Mouse (Mus musculus) hematopoietic stem cell, adult 5-6 weeks (primary cell): ENCODE results near the gene Crim1. TPM values are rescaled to one million over a fixed set of nuclear protein-coding genes. Genes with fewer than 3 reads are reported as not detected.
A peak's percentile ranks its signal among the peaks of the same experiment; 100 is the strongest.
"Not testable (repeated sequence)": the region's sequence is repeated elsewhere in the genome, so short reads cannot be mapped to it uniquely, and the experiment has no call there.

Experiments used
- ATAC-seq, 2 experiments: fragments of 125-278 bp in 1 of 2; replicated peaks in 1 of 2; 2 replicates each; pipeline ENCODE4 v1.8.0; 2016 to 2017; ENCODE audit warnings: inconsistent platforms in 2 of 2, mild to moderate bottlenecking in 2 of 2, moderate number of reproducible peaks in 2 of 2, low read depth in 1 of 2, moderate TSS enrichment in 1 of 2; ENCODE audit not compliant: low FRiP score in 2 of 2, poor library complexity in 2 of 2, severe bottlenecking in 2 of 2, insufficient read depth in 1 of 2, low TSS enrichment in 1 of 2
- total RNA-seq: library from RNA; stranded (forward); fragments of 172-1452, 232-1000 nt; gene quantifications from 2 replicates; pipeline ENCODE4 v1.2.3, GENCODE M21; 2017

Gene Crim1
- total RNA-seq, 1 experiment from 2014 or later, result 16.9 TPM

DNA sequence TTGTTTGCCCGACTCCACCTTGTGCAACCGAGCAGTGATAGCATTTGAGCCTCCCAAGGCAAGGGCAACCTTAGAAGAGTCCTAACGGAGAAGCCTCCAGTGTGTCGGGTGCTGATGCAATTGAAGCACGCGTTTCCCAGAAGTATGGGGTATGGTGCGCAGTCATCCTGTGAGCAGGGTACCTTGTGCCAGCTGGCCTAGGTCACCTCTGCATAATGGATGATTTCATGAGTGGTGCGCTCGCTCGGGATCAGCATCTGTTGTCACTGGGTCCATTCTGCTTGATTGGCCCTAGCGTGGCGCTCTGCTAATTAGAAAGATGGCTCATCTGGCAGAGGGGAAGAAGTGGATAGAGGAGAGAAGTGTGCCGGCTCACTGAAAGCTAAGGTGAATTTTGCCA is 37.9 kb downstream of the Crim1 start:
- ATAC-seq, result no peak

DNA sequence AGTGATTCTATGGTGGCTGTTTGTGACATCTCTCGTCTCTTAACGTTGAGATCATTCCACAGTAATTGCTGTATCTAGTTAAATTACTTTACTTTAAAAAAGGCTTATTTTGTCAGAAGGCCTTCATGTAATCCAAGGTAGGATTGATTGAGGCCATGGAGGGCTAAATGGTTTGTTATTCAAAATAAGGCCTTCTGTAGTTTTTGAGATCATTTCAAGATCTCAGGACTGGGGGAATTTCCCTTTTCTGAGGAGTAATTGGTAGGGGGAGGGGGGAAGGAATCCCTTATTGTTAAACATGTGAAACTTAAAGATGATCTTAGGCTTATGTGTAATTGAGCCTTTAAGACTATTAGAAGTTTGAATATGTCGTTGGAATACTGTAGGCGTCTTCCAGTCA is 40.1 kb downstream of the Crim1 start:
- ATAC-seq, result no peak

GRCm38 (mm10) chr17:78241238-78241637 is 41.2 kb downstream of the Crim1 start:
- ATAC-seq, result no peak

GRCm38 (mm10) chr17:78244752-78245151 is 44.7 kb downstream of the Crim1 start:
- no peak for ATAC-seq

DNA sequence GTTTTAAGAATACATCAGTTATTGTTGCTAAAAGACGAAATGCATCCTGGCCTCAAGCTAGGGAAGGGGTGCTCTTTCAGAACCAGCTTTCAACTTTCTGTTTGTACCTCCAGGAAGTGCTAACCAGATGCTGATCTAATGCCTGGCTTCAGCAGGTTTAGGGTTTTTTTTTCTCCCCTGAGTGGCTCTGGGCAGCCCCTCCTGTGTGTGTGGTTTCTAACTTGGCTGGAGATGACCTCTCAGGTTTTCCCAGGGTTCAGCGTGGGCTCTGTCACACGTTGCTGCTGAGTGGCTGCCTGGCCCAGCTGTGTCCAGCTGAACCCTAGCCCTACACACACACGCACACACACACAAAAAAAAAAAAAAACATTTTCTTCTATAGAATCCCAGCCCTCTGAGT is 45.4 kb downstream of the Crim1 start:
- ATAC-seq, result peak; percentile 47 to 53

- ATAC-seq, result peak; percentile 90 to 91
These were observed 46.8 kb downstream of the Crim1 start for GRCm38 (mm10) chr17:78246634-78247383.

- ATAC-seq, result no peak
These were observed 48.1 kb downstream of the Crim1 start for GRCm38 (mm10) chr17:78248197-78248596.

- no peak for ATAC-seq
These were observed 48.9 kb downstream of the Crim1 start for GRCm38 (mm10) chr17:78248943-78249342.

DNA sequence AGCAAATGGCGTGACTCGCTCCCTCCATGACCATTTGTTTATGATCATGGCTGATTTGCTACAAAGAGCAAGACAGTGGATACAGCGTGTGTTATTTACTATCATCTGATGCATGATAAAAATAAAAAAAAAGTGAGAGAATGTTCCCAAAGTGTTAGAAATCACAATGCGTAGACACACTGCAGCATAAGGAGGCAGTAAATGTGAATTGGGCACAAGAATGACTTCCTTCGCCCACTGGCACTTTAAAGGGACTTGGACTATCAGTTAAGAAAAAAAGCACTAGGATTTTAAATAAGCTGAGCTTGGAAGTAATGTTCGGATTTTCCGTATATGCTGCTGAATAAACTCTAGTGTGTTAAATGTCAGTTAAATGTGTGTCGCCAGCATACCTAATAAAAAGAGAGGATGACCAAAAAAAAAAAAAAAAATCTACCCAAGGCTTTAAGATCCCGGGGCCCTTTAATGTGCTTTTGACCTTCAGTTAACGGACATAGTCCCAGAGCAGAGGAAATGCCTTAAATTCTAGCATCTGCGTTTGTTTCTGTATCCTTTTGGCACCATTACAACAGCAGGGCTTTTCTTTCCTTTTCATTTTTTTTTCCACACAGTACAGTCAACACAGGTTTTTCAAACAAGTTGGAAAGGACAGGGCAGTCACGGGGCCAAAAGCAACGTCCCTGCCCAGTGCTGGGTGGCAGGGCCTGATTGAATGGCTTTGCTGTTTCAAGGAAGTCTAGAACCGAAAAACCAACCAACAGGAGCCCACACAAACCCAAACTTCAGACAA is 50.3 kb downstream of the Crim1 start:
- no peak for ATAC-seq

- not testable (repeated sequence) for ATAC-seq
These were observed 53.5 kb downstream of the Crim1 start for GRCm38 (mm10) chr17:78253587-78253986.

- peak; percentile 38 to 47; a peak in 2 of 4 replicates for ATAC-seq
These were observed 54.2 kb downstream of the Crim1 start for GRCm38 (mm10) chr17:78254256-78254655.

- ATAC-seq, result no peak
These were observed 55.7 kb downstream of the Crim1 start for GRCm38 (mm10) chr17:78255711-78256110.

GRCm38 (mm10) chr17:78256534-78256933 is 56.5 kb downstream of the Crim1 start:
- no peak for ATAC-seq

DNA sequence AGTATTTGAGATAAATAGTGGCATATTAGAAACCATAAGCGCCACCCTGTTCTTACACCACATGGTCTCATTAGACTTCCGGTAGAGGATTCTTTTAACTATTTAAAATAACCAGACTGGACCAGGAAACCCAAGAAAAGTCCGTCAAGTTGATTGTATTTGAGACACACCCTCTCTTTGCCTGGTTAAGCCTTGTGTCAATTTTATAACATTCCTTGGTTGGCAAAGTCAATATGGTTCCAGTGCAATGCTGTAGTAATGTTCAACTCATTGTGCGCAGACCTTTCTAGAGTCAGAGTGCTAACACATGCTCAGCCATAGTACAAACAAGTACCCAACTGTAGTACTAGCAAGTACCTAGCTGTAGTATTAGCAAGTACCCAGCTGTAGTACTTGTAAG is 61.6 kb downstream of the Crim1 start:
- ATAC-seq, result no peak

GRCm38 (mm10) chr17:78264116-78264515 is 64.1 kb downstream of the Crim1 start:
- ATAC-seq, result no peak

GRCm38 (mm10) chr17:78265135-78265534 is 65.1 kb downstream of the Crim1 start:
- ATAC-seq, result peak; percentile 65 to 73

DNA sequence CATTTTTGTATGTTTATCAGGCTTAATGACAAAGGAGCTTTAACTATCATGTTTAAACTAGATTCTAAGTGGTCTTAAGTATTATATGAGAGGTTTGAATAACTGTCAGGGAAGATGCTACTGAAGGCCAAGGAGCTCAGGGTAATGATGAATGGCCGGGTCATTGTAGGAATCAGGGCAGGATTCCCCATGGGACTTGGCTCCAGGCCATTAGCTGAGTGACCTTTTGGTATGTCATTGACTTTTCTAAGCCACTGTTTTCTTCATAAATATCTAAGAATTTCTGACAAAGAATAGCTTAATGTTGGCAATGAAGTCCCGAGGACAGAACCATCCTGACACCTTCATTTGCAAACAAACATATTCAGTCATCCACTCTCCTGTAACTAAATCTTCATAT is 66.2 kb downstream of the Crim1 start:
- no peak for ATAC-seq

GRCm38 (mm10) chr17:78268591-78268990 is 68.5 kb downstream of the Crim1 start:
- no peak for ATAC-seq

DNA sequence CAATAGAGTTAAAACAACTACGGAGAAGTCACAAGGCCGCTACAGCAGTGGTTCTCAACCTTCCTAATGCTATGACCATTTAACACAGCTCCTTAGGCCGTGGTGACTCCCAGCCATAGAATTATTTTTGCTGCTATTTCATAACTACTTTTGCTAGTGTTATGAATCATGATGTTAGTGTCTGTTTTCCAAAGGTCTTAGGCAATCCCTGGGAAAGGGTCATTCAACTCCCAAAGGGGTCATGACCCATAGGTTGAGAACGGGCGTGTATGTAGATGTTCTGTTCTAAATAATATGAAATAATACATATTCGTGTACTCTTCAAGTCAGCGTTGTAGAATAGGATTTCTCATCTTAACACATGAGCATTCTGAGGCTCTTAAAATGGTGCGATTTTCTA is 69.3 kb downstream of the Crim1 start:
- no peak for ATAC-seq
